Mouse (Mus musculus) adrenal gland, postnatal 36 days (tissue): ENCODE results near the gene Stradb. TPM values are rescaled to one million over a fixed set of nuclear protein-coding genes. Genes with fewer than 3 reads are reported as not detected.
"Not testable (repeated sequence)": the region's sequence is repeated elsewhere in the genome, so short reads cannot be mapped to it uniquely, and the experiment has no call there.

Experiments used
- DNase-seq, 2 experiments: peaks; one replicate each; pipeline ENCODE4 v3.0.0; 2021; ENCODE audit warnings: mixed read lengths in 1 of 2
- total RNA-seq, 2 experiments: library from RNA; stranded (reverse); gene quantifications; 2 replicates each; pipeline ENCODE4 v1.2.3; 2021

The Stradb gene
- total RNA-seq, 2 experiments from 2014 or later = 30.6 to 32.3 TPM

DNA sequence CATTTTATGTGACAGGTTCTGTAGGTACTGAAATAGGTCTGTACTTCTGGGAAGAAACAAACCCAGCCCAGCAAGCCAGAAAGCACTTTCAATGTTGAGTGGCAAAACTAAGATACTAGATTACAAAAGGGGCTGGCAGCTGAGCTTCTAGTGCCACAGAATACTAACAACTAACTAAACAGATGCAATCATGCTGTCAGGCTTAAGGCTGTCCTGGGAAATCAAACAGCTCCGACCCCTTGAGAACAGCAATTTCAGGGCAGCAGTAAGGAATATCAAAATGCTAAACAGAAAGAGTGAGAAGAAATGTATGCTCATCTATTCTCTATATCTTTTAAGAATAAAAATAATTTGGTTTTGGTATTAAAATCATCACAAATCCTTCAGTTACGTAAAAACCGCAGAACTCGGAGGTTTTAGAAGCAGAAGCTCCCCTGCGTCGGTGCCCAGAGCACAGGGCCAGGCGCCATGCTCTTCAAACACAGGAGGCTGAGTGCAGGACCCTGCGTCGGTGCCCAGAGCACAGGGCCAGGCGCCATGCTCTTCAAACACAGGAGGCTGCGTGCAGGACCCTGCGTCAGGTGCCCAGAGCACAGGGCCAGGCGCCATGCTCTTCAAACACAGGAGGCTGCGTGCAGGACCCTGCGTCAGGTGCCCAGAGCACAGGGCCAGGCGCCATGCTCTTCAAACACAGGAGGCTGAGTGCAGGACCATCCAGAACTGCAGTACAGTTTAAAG, 14.4 kb upstream of the Stradb start:
- not testable (repeated sequence) for DNase-seq

DNA sequence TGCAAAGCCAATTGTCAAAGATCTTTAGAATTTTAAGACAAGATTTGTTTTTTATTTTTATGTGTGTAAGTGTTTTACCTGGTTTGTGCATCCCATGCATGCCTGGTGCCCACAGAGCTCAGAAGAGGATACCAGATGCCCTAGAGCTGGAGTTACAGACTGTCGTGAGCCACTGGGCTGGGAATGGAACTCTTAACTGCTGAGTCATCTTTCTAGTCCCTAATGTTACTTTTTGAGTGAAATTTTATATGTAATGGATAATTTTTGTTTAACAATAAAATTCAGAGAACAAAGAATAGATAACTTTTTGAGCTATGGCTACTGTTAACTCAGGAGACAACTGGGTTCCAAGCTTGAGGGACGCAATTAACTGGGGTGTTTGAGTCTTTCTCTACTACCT, 13.6 kb upstream of the Stradb start:
- DNase-seq = no peak

DNA sequence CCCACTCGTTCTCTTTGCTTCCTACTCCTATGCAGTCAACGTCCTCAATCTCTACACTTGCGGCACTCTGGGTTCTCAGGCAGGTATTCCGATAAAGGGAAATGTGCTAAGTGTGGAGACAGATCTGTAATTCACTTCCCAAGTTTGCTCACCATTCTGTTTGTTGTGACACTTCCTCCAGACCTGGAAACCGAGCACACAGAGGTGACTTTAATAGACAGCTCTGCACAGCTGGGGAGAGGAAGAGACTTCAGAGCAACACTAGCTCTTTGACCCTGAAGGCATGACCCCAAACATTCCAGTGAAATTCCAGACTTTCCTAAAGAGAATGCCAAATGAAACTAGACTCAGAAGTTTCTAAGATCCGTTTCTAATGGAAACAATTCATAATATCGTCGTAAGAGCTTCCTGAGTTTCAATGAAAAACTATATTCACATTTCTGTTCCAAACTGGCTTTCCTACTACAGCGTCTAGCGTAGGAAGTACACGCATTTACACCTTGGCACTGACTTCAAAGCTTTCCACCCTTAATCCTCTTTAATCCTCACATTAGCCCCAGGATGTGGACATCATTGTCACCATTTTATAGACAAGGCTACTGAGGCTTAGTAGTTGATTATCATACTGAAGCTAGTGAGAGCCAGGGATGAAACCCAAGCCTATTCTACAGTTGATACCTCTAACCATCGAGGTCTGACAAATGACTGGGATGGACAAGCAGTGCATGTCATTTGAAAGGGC, 12.0 kb upstream of the Stradb start:
- DNase-seq = peak in 1 of 2 experiments; percentile 55

DNA sequence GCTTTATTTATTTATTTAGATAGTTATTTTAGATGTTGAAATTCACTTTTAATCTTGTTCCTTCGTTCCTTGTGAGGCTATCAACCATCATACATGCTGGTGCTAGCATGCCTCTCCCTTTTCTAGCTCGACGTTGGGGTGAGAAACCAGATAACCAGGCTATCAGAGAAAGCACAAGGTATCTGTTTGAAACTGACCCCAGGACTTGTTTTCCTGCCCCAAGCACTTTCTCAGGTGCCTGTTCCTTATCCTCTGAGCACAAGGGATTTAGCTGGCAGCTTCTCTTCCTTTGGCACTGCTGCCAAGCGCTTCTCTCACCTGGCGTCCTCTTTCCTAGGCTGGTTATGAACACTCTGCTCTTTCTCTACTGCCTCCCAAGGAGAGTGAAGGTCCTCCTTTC, 10.9 kb upstream of the Stradb start:
- no peak for DNase-seq

DNA sequence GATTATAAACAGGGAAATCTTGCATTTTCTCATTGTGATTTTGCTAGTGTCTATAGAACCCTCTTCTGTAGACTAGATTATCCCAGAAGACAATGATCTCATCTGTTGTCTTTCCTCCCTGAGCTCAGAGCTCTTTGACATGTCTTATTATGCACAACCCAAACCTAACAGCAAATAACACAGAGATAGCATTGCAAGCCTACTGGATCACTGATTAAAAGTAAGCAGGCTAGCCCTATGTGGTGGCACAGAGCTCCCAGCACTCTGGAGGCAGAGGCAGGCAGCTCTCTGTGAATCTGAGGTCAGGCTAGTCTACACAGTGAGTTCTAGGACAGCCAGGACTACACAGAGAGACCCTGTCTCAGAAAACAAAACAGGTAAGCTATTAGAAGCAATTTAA, 10.5 kb upstream of the Stradb start:
- DNase-seq = no peak

DNA sequence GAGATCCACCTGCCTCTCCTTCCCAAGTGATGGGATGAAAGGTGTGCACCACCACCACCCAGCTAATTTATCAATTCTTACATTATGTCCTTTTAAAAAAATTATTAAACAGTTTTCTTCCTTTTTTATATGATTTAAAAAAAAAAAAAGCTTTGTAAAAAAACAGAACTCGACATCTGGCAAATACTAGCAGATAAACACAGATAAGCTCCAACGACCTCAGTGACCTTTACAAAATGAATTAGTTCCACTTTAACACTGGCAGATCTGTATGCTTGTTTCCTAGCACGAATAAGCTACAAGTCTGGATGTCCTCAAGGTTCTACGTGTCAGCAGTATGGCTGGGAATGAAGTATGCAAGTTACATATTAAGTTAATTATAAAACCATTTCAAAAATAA, 5.8 kb upstream of the Stradb start:
- DNase-seq = no peak

DNA sequence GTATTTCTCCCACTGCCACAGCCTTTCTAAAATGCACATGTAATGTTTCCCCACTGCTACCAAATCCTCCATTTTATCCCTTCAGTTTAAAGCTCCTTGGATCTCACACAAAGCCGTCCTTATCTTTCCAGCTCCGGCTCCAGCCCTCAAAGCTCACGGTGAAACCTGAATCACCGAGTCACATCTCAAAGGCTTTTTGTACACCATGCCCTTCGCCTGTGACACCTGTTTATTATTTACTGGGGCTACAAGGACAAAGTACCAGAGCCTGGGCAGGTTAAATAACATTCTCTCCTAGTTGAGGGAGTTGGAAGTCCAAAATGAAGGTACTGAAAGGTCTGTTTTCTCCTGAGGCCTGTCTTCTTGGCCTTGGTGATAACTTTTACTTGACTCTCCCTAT, 3.3 kb upstream of the Stradb start:
- DNase-seq = no peak

DNA sequence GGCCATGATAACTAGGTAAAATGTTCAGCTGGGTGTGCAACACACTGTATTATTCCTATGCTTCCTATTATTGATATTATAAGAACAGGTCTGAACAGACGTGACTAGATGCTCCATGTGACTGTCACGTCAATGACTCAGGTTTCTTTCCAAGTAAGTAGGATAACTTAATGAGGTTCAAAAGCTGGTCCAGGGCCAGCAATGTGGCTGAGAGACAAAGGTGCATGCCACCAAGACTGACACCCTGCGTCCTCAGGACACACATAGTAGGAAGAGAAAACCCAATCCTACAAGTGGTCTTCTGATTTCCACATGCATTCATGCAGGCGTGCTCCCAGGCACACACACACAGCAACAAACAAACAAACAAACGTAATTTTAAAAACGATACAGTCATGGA, 2.2 kb upstream of the Stradb start:
- DNase-seq = no peak

DNA sequence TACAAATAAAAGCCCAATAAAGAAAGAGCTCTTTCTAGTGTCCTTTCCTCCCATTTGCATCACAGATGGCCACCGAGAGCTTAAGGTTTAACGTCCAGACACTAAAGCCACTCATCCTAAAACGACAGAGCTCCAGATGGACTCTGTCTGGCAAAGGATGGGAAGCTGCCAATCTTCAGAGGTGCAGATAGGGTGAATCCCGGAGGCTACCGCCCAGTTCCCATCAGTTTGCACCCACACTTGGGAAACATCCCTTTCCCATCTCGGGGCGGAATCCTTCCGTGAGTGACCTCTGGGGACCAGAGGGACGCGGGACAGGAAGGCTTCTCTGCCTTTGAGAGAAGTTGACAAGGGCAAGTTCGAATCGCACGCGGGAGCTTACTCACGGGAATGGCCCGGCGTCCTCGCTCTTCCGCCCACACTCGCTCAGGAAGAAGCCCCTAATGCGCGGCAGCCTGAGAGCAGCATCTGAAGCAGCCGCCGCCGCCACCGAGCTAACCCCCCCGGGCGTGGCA, 414 bp upstream of the Stradb start:
- DNase-seq = no peak

DNA sequence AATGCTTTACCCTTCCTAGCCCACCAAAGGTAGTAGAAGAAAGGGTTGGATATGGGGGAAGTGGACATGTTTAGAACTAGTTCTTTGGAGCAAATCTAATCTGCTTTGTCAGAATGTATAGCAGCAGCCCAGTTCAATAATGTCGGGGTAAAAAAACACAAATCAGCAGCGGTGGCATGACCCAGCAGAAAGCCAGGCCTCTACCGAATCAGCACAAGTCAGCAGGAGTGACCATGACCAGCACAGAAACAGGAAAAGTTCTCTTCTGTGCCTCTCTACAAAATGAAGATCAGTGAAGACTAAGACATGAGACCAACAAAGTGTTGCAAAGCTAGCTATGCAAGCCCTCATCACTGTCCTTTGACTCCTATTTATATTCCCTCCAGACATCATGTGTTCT, 9.0 kb downstream of the Stradb start:
- DNase-seq = no peak

DNA sequence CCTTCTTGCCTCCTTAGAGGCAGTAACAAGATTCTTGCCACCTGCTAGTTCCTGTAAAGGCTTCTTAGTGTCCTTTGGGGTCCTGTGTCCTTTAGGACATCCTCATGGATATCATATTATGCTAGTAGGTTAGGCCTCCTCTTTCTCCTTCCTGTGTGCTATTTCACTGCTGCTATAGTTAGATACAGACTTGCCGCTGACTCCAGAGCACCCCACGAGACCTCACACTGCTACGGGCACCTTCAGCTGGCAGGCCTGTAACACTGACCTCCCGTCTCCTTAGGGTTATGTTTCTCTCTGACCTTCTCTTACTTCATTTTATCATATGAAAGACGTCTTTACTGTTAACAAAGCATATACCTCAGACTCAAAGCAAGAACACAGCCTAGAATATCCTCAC, 11.3 kb downstream of the Stradb start:
- DNase-seq = no peak

DNA sequence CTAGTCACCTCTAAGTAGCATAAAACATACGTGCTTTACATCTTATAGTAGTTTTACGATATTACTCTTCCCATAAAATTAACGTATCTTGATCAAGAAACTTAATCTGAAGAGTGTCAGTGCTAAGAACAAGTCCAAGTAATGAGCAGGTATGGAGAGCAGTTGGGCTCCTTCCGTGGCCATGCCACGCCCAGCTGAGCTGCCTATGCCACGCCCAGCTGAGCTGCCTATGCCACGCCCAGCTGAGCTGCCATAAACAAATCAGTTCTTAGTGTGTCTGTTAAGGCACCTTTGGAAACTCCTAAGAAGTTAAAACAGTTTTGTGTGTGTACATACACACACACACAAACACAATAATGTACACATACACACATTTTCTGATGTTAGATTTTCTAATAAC, 19.8 kb downstream of the Stradb start:
- no peak for DNase-seq

DNA sequence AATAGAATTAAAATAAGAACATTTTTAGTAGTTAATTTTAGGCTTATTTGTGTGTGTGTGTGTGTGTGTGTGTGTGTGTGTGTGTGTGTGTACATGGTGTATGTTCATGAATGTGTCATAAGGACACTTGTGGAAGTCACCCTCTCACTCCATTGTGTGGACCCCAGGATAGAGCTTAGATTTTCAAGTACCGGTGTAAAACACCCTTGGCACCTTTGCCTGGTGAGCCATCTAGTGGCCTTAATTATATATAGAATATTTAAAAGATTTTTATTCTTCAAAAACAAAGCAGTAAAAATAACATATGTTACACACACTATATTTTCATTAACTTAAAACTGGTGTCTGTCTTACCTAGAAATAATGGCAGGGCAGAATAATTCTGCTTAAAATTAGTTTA, 20.4 kb downstream of the Stradb start:
- no peak for DNase-seq

DNA sequence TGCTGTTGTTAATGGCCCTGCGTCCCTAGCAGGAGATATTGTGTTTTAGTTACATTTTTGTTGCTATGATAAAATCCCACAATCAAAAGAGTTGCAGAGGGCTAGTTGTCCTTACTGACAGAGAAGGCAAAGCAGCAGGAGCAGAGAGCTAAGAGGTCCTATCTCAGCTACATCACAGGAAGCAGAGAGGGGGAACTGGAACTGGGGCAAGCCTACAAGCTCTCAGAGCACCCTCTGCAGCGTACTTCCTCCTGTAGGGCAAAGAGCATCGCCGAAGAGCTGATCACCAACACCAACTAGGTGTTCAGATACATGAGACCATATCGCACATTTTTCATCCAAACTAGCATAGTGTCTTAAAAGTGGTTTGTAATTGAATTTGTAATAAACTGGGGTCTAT, 22.0 kb downstream of the Stradb start:
- DNase-seq = no peak

DNA sequence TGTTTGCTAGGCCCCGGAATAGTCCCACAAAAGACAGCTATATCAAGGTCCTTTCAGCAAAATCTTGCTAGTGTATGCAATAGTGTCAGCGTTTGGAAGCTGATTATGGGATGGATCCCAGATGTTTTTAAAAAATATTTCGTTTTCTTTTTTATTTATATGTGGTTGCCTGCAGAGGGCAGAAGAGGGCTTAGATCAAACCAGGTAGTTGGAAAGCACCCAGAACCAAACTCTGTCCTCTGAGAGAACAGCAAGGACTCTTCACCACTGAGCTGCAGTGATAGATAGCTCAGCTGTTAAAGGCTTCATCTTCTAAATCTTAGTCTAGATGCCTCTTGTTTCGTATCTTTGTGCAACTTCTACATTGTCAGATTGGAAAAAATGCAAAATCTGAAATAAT, 35.9 kb downstream of the Stradb start:
- peak; percentile 29 to 48 for DNase-seq

DNA sequence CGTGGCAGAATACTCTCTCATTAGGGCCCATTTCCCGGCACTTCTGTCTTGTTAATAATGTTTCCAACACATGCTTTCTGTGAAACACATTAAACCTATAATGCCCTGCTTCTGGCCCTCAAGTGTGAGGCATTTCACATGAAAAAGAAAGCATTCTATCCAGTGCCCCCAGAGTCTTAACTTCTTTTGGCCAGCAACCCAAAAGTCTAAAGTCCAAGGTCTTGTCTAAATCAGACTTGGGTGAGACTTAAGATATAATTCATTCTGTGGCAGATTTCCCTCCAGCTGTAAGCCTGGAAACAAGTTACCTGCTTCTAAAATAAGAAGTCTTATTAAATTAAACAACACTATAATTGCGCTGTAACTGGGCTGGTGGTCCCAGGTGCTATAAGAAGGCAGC, 48.2 kb downstream of the Stradb start:
- no peak for DNase-seq

DNA sequence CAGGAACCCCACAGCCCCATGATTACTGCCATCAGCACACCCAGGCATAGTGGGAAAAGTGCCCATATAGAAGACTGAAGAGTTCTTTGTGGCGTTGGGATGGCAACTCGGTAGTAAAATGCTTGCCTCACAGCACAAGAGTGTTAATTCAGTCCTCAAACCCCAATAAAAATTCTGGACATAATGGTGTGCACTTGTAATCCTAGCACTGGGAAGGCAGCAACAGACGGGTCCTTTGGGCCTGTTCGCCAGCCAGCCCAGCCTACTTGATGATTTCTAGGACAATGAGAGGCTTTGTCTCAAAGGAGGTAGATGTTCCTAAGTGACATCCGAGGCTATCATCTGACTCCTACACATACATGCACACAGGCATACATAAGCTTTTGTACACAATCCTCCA, 64.4 kb downstream of the Stradb start:
- no peak for DNase-seq

Other genes with a start within 250 kb of the Stradb start
- 10 to 100 TPM; 20.3 to 22.3 TPM for gene Casp8, start 178.1 kb upstream of the Stradb start, total RNA-seq
- gene Trak2, start 92 bp upstream of the Stradb start, total RNA-seq = 10 to 100 TPM; 54.5 to 74.5 TPM
- not detected for gene C2cd6, start 121.4 kb downstream of the Stradb start, total RNA-seq
- 10 to 100 TPM; 19.2 to 19.4 TPM for gene Tmem237, start 146.9 kb downstream of the Stradb start, total RNA-seq
- under 1 TPM; 0.16 to 0.23 TPM for gene Mpp4, start 189.9 kb downstream of the Stradb start, total RNA-seq